Mouse (Mus musculus) liver, embryonic 16.5 days (tissue): ENCODE results near the gene Nphs1. TPM values are rescaled to one million over a fixed set of nuclear protein-coding genes. Genes with fewer than 3 reads are reported as not detected.
A peak's percentile ranks its signal among the peaks of the same experiment; 100 is the strongest.

ENCODE experiments used
- ATAC-seq: fragments of 200-750 bp; cut with Nextera tagmentation; 2 replicates; pipeline ENCODE4 v1.8.0; 2017; ENCODE audit warnings: low read depth, mild to moderate bottlenecking, moderate number of reproducible peaks, moderate library complexity
- H3K27ac ChIP-seq: fragments of 300-500 bp; sonication (generic); 2 replicates; pipeline ENCODE4 v1.5.1; 2014; ENCODE audit warnings: mild to moderate bottlenecking, low read length
- H3K27me3 ChIP-seq: fragments of 300-500 bp; sonication (generic); 2 replicates; pipeline ENCODE4 v1.6.1; 2014; ENCODE audit warnings: low read depth, low read length, mixed read lengths; ENCODE audit not compliant: control insufficient read depth, insufficient read depth
- H3K36me3 ChIP-seq: fragments of 300-500 bp; sonication (generic); 2 replicates; pipeline ENCODE4 v1.6.1; 2014; ENCODE audit warnings: mild to moderate bottlenecking; ENCODE audit not compliant: control insufficient read depth, insufficient read depth
- H3K4me1 ChIP-seq: fragments of 300-500 bp; sonication (generic); 2 replicates; pipeline ENCODE4 v1.6.1; 2014; ENCODE audit warnings: low read depth, low read length, mixed read lengths; ENCODE audit not compliant: control insufficient read depth
- H3K4me2 ChIP-seq: fragments of 300-500 bp; sonication (generic); 2 replicates; pipeline ENCODE4 v1.6.1; 2014; ENCODE audit warnings: low read depth, low read length, mixed read lengths
- H3K4me3 ChIP-seq: fragments of 300-500 bp; sonication (generic); 2 replicates; pipeline ENCODE4 v1.5.1; 2014; ENCODE audit warnings: low read depth, mild to moderate bottlenecking, low read length
- H3K9ac ChIP-seq: fragments of 300-500 bp; sonication (generic); 2 replicates; pipeline ENCODE4 v1.6.1; 2014; ENCODE audit warnings: low read depth, low read length
- H3K9me3 ChIP-seq: fragments of 300-500 bp; sonication (generic); replicated peaks from 2 replicates; pipeline ENCODE4 v1.6.1; 2016; ENCODE audit warnings: low read length; ENCODE audit not compliant: control insufficient read depth
- WGBS: fragments of 180-500 bp; shearing (Covaris S2); extraction: QIAGEN DNeasy Blood & Tissue Kit; methylation state at CpG from one replicate; pipeline ENCODE4 v1.1.7; 2014; ENCODE audit not compliant: insufficient replicate concordance; 5-methylcytosine and 5-hydroxymethylcytosine counted together
- polyA plus RNA-seq: library from polyadenylated mRNA; unstranded; fragments of >200 nt; fragmentation: Nextera tagmentation; extraction: Ambion mirVana; gene quantifications from 2 replicates; pipeline ENCODE4 v1.2.1, GENCODE M21; 2015

The Nphs1 gene
- polyA plus RNA-seq, 1 experiment from 2014 or later: 0.19 TPM

GRCm38 (mm10) chr7:30524487-30524886 lies 66.4 kb downstream of the Nphs1 start:
- Histone ChIP-seq H3K4me1 (no peaks in the 10 kb centered on the region), H3K4me2 (no peak overlapping the region), H3K27ac (no peak overlapping the region), H3K36me3 (peaks cover 3% of the 10 kb centered on the region; the same call in 1 of the 2 replicates), H3K9me3 (no peaks in the 10 kb centered on the region), H3K9ac (no peak overlapping the region), H3K4me3 (no peak overlapping the region), H3K27me3 (no peaks in the 10 kb centered on the region)
- WGBS: 80% methylated on average over 6 of the region's 6 CpGs
- no peak for ATAC-seq

GRCm38 (mm10) chr7:30525954-30526353 lies 67.8 kb downstream of the Nphs1 start:
- H3K9ac ChIP-seq: no peak overlapping the region
- H3K27me3 ChIP-seq: no peaks in the 10 kb centered on the region
- no peak overlapping the region for H3K4me2 ChIP-seq
- no peaks in the 10 kb centered on the region for H3K9me3 ChIP-seq
- H3K27ac ChIP-seq: no peak overlapping the region
- peaks cover 3% of the 10 kb centered on the region for H3K36me3 ChIP-seq
- H3K4me1 ChIP-seq: no peaks in the 10 kb centered on the region
- ATAC-seq: no peak
- WGBS: 53% methylated on average over 10 of the region's 10 CpGs
- H3K4me3 ChIP-seq: no peak overlapping the region

- no peak overlapping the region for H3K4me2 ChIP-seq
- 66% methylated on average over 17 of the region's 17 CpGs for WGBS
- H3K27ac ChIP-seq: no peak overlapping the region
- no peaks in the 10 kb centered on the region for H3K4me1 ChIP-seq
- H3K36me3 ChIP-seq: peaks cover 4% of the 10 kb centered on the region
- no peak overlapping the region for H3K4me3 ChIP-seq
- H3K27me3 ChIP-seq: no peaks in the 10 kb centered on the region
- ATAC-seq: no peak
- H3K9me3 ChIP-seq: no peaks in the 10 kb centered on the region
- H3K9ac ChIP-seq: no peak overlapping the region
Observed at GRCm38 (mm10) chr7:30526399-30526798, 68.3 kb downstream of the Nphs1 start.

GRCm38 (mm10) chr7:30526981-30527380 lies 68.9 kb downstream of the Nphs1 start:
- 74% methylated on average over 14 of the region's 14 CpGs for WGBS
- no peak for ATAC-seq
- Histone ChIP-seq H3K36me3 (peaks cover 7% of the 10 kb centered on the region), H3K27ac (no peak overlapping the region), H3K27me3 (no peaks in the 10 kb centered on the region), H3K4me3 (no peak overlapping the region), H3K4me1 (no peaks in the 10 kb centered on the region), H3K9me3 (no peaks in the 10 kb centered on the region), H3K9ac (no peak overlapping the region), H3K4me2 (no peak overlapping the region)

GRCm38 (mm10) chr7:30531291-30531815 lies 73.2 kb downstream of the Nphs1 start:
- WGBS: 70% methylated on average over 9 of the region's 9 CpGs
- Histone ChIP-seq H3K9ac (no peak overlapping the region), H3K4me3 (no peak overlapping the region), H3K27ac (no peak overlapping the region), H3K27me3 (no peaks in the 10 kb centered on the region), H3K4me2 (no peak overlapping the region), H3K4me1 (peaks cover 17% of the 10 kb centered on the region), H3K9me3 (no peaks in the 10 kb centered on the region), H3K36me3 (peaks cover 7% of the 10 kb centered on the region)
- ATAC-seq: no peak

GRCm38 (mm10) chr7:30532931-30533330 lies 74.8 kb downstream of the Nphs1 start:
- H3K4me1 ChIP-seq: peaks cover 17% of the 10 kb centered on the region
- H3K27ac ChIP-seq: no peak overlapping the region
- H3K27me3 ChIP-seq: no peaks in the 10 kb centered on the region
- H3K9me3 ChIP-seq: no peaks in the 10 kb centered on the region
- 74% methylated on average over 8 of the region's 8 CpGs for WGBS
- H3K4me2 ChIP-seq: no peak overlapping the region
- ATAC-seq: no peak
- no peak overlapping the region for H3K4me3 ChIP-seq
- H3K36me3 ChIP-seq: peaks cover 6% of the 10 kb centered on the region
- no peak overlapping the region for H3K9ac ChIP-seq

GRCm38 (mm10) chr7:30533941-30534632 lies 76.0 kb downstream of the Nphs1 start:
- peak overlapping the region; percentile 79 for H3K4me3 ChIP-seq

GRCm38 (mm10) chr7:30534633-30535577 lies 76.8 kb downstream of the Nphs1 start, which contains the start of gene Arhgap33:
Arhgap33 (minus strand) TSS chr7:30535060.
- peaks cover 4% of the 10 kb centered on the region for H3K36me3 ChIP-seq
- peak within 1 kb of the TSS; percentile 79 for H3K9ac ChIP-seq
- ATAC-seq: peak; percentile 97
- peaks cover 17% of the 10 kb centered on the region for H3K4me1 ChIP-seq
- H3K27ac ChIP-seq: peak within 1 kb of the TSS; percentile 84
- H3K4me2 ChIP-seq: peak within 1 kb of the TSS; percentile 99
- H3K9me3 ChIP-seq: no peaks in the 10 kb centered on the region
- under 1% methylated on average over 57 of the region's 84 CpGs for WGBS
- H3K4me3 ChIP-seq: peak within 1 kb of the TSS; percentile 79
- H3K27me3 ChIP-seq: no peaks in the 10 kb centered on the region

More at GRCm38 (mm10) chr7:30533941-30534632, 76.0 kb downstream of the Nphs1 start:
- peak overlapping the region; percentile 99 for H3K4me2 ChIP-seq
- peak overlapping the region; percentile 79 for H3K9ac ChIP-seq
- ATAC-seq: no peak
- no peaks in the 10 kb centered on the region for H3K9me3 ChIP-seq
- no peak overlapping the region; the same call in 1 of the 2 replicates for H3K27ac ChIP-seq
- H3K27me3 ChIP-seq: no peaks in the 10 kb centered on the region
- peaks cover 17% of the 10 kb centered on the region for H3K4me1 ChIP-seq
- peaks cover 4% of the 10 kb centered on the region for H3K36me3 ChIP-seq
- WGBS: 15% methylated on average over 26 of the region's 26 CpGs
